Mouse (Mus musculus) layer of hippocampus, adult 9-11 months (tissue): ENCODE results near the gene Ctbp2.

ENCODE experiments used
- DNase-seq: peaks from one replicate; pipeline ENCODE4 v3.0.0; 2022

Ctbp2 gene

DNA sequence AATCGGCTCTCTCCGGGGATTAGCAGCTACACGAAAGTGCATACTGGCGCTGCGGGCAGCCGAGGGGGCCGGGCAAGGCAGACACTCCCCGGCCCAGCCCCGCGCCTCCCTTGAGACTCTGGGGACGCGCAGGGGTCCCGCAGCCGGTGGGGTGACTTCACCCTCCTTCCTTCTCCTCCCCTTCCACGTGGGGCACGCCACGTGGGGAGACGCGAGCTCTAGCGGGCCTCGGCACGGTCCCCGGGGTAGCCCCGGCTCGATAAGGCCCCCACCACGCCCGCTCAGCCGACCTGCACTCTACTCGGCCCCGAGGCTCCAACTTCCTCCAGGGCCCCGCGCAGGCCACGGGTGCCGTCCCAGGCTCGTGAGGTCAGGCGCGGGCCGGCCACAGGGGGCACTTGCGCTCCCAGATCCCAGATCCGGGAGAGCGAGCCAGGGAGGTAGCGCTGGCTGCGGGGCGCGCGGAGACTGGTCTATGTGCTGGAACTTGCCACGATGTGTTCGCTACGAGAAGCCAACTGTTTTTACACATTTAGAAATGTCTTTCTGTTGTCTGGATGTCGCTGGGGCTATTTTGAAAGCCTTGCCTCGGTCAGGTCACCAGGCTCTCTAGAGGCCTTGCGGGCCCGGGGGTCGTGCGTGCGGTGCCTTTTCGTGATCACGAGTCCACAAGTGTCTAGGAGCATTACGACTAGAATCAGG lies at the start of gene Ctbp2:
Gene Ctbp2 (minus strand): TSS at position 356 of the 702 bp plus-strand sequence.
- DNase-seq: peak; percentile 61

DNA sequence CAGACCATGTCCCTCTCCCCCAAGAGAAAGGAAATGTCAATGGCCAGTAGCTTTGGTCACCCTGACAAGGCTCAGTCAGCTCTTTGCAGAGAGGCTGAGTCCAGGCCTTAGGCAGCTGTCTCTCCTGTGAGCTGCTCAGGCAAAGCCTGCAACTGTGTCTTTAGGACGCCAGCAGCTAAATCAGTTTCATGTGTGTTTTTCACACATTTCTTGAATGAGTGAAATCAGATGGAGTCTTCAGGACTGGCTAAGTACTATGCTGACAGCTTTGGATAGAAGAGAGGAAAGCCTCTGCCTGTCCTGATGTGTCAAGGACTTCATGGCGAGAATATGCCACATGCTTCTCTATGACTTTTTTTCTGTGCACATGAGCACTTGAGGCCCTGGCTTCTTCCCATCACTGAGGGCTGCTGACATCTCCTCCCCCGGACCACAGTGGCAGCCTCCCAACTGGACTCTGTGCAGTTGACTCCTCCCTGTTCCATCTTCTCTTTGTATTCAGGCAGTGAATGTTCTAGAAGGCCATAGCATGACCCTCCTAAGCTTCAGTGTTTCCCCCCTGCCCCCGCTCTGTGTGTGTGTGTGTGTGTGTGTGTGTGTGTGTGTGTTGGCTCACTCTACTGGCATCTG lies 47.4 kb upstream of the Ctbp2 start:
- DNase-seq: no peak

DNA sequence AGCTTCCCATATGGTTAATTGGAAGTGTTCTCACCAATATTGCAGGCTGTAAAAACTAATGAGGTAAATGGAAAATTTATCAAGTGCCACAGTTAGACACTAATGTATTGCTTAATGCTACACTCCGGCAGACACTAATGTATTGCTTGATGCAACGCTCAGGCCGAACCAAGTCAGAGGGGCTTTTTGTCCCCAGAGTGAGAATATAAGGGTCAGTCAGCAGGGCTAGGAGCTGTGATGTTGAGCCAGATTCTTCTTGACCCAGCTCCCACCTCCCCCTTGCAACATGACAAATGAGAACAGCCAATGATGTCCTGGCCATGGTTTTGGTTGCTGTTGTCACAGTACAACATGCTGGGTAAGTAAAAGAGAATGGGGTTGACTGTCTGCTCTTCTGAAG lies 44.8 kb upstream of the Ctbp2 start:
- no peak for DNase-seq

DNA sequence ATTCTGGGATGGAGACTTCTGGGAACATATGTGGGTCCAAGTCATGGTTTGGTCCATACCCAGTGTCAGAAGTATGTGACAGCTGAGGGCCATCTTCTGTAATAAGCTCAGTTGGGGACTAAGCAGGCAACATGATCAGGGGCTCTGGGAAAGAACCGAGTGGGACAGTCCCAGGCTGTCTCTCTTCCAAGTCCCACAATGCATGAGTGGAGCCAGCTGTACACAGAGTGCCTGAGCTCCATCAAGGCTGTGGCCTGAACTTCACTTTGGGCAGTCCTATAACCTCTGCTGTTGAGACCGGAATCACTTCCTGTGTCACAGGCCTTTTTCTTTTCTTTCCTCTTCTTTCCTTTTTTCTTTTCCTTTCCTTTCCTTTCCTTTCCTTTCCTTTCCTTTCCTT lies 43.7 kb upstream of the Ctbp2 start:
- DNase-seq: no peak

DNA sequence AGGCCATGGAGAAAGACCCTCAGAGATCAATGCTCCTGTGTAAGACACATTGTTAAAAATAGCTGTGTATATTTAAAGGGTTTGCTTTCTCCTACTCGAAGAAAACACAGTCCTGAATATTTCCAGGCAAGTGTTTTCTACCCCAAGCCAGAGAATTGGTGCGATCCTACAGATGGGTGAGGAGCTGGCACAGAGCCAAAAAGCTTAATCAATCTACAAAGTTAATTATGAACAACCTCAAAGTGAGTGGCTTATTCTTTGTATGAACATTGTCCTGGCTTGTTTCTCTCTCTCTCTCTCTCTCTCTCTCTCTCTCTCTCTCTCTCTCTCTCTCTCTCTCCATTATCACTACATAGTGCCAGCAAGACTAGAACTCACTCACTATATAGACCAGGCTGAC lies 40.6 kb upstream of the Ctbp2 start:
- DNase-seq: no peak

DNA sequence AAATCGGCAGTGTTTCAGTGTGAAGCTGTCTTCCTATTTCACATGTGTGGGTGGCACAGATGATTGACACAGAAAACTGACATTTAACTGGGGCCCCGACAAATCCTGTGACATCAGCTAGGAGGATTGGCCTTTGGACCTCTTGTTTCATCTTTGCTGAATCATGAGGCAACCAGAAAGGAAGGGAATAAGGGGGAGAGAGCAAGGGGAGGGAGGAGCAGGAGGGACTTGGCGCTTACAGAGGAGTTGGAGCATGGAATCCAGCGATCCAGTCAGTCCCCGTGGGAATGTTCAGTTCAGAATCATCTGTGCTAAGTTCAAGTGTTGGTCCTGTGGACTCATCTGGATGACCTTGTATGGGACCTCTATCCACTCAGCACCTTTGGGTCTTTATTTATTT lies 38.9 kb upstream of the Ctbp2 start:
- no peak for DNase-seq

DNA sequence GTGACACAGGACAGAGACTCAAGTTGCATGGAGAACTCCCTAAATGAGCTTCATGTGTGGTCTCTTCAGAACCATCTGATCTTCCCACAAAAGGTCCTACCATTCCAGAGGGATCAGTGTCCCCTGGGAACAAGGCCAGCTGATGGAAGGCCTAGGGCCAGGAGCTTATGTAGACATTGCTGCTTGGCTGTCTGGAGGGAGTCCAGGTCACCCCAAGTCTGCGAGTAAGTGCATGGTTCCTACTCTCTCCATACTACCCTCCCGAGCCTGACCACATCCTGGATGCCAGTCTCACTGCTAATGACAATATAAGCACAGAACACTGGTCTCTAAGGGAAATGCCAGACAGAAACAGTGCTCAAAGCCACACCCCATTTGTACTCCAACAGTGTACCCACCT lies 38.0 kb upstream of the Ctbp2 start:
- no peak for DNase-seq

DNA sequence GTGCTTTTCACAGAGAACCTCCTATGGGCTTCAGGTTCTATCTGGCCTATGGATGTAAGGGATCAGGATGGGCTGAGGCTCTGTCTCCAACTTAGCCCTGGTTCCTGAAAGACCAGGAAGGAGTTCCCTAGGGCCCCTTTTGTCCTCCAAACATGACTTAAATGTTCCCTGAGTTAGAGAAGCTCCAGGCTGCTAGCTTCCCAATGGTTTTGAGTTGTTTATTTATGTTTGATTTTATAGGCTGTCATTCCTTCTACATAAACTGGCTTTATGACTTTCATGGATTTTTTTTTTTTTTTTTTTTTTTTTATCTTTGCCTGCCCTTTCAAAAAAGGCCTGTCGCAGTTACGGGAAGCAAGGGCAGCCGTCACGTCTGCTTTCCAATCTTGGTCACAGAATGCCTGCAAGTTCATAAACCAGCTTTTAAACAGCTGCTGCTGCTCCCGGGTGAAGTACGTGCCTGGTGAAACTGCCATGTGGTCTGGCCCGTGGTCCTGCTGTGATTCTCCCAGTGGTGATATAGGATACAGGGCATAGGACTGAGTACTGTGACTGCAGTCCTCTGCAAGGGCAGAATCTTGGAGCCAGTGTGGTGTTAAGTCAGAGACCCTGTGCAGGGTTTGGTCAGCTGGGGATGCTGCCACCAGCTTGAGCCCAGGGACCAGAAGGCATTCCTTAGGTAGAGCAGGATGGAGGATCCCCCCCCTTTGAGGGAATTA lies 37.4 kb upstream of the Ctbp2 start:
- DNase-seq: no peak

DNA sequence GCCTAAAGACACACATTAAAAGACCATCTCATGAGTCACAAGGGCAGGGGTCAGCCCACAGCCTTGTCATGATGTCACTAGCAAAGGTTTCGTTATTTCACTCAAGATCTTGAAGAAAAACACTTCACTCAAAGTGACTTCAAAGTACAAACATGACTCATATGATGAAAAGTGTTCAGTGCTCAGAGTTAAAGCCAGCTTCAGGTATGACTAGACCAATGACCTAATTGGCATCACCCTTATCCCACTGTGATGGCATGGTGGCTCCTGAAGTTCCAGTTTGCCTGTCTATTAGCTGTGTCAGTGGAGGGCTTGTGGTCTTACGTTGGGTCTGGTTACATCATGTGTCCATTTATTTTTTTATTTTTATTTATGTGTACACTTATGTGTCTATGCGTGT lies 35.4 kb upstream of the Ctbp2 start:
- no peak for DNase-seq

DNA sequence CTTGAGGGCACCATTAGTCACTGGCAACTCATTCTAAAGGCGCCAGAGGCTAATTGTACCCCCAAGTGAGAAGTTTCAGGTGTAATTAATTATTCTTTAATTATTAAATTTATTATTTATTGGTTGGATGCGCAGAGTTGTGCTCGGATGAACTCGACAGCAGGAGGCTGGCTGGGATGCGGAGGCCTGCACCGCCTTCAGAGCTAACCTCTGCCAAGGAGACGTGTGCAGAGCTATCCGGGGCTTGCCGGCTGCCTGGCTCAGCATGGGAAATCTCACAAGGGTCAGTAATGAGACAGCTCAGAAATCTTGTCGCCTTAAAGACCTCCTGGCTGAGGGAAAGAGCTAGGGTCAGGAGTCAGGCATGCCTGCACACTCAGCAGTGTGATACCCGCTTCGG lies 31.5 kb upstream of the Ctbp2 start:
- no peak for DNase-seq

DNA sequence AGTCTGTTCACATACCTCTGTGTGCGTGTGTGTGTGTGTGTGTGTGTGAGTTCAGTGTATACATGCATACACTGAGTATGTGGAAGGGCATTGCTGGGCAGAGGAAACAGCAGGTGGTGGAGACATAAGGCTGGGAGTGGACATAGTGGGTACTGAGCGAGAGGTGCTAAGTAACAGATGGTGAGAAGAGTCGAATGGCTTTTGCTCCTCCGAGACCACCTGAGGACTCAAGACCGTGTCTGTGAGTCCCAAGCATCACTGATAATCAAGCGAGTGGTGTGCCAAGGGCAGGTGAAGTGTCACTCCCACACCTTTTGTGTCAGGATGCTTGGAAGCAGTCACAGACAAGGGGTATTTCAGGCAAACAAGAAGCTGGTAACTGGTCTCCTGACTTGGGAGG lies 30.7 kb upstream of the Ctbp2 start:
- no peak for DNase-seq

DNA sequence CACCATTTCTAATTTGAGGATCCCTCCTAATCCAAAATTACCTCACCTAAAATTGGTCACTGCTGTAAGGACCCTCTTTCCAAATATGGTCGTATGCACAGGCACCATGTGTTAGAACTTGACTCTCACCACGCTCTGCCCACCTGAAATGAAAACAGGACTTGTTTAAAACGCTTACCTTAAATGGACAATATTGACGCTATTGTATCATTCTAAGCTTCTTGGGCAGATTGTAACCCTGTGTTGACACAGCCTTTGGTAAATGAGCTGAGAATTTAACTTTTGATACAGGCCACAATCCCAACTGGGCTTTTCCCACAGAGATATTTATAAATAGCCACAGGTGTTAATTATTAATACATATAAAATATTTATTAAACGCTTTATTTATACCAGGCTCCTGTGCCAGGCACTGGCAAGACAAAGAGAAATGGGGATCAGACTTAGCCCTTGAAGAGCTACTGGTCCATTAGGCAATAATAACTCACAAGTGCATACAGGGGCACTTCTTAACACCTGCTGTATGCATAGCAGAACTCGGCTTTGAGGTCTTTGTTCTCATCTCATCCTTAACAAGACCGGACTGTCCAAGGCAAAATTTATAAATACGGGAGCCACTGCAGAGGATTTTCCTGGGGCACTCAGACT lies 15.7 kb upstream of the Ctbp2 start:
- DNase-seq: no peak

DNA sequence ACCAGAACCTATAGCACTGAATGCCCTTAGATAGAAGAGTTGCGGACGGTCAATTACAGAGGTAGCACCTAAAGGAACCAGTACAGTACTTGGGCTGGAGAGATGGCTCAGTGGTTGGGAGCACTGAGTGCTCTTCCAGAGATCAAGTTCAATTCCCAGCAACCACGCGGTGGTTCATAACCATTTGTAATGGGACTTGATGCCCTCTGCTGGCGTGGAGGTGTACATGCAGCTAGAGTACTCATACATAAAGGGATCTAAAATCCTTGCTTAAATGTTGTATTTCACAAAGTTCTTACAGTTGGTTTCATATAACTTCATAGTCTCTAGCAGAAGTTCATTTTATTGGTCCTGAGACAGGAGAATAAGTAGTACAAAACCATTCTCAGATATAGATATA lies 9.4 kb upstream of the Ctbp2 start:
- no peak for DNase-seq

DNA sequence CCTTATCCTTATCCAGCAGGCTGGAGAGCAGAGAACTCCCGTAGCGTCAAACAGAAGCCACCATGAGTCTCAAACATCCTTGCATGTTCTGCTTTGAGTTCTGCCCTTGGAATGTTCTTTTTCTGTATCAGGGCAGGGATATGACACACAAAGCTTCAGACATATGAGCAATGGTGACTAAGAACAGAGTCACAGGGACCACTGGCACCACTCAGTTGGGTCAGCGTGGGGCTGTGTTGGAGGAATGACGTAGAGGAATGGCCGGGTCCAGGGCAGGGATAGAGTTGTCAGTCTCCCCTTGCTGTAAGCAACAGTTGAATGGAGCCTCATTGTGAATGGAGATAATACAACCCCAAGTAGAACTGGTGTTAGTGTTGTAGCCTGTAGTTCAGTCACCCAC lies 8.5 kb upstream of the Ctbp2 start:
- DNase-seq: no peak

DNA sequence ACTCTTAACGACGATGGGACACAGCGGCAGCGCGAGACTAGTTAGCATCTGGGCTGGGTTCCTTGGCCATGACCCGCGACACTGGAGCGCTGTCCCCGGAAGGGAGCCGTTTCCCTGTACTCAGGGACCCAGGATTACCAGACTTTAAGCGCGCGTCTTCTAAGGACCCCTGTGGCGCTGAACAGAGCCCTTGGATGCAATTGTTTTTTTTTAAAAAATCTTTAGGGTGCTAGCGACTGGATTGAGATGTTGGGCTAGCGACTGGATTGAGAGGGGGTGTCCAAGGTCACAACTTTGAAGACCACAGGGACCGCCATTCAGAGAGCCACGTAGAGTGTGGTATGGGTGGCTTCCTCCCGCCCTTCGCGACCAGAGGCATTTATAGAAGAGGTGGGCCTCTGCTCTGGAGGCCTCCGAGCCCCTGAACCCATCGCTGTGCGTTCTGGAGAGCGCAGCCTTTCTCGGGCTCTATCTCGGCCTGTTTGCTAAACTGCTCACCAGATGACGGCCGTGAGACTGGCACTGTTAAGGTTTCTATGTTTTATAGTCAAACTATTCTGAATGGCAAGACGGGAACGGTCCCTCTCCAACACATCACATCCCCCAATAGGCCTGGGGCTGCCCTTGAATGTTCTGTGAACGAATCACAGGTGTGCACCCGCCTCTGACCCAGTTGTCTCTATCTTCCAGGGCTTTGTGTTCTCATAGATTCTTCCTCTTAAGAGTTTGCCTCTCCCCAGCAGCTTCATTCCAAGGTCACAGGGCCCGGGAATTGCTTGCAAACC lies 739 bp upstream of the Ctbp2 start:
- DNase-seq: no peak

DNA sequence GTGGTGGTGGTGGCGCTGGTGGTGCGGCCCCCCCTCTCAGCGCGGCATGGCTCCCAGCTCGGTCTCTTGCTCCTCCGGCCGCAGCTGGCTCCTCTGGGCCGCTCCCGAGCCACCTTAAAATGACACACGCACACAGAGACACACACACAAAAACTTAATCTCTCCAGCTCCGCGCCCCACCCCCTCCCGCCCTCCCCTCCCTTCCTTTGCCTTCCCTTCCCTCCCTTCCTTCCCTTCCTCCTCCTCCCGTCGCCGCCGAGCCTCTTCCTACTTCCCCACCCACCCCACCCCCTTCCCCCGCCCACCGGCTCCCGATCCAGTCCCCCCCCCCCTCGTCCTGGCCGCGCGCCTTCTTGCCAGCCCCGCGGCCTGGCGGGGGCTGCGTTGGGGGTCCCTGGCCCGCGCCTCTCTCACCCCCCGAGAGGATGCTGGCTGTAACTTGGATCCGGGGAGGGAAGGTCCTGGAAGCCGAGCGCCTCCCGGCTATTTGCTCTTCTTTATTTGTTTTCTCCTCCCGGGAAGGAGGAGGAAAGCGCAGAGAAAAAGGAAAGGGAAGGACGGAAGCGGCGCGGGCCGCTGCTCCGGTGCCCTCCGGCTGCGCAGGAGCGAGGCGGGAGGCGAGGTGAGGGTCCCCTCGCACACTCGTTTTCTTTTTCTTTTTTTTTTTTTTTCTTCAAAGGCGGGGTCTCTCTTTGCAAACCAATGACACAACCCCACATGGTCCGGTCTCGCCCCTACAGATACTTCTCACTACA lies 733 bp downstream of the Ctbp2 start, which contains the start of gene Fgfr2:
Gene Fgfr2 (minus strand): TSS at position 107 of the 755 bp plus-strand sequence.
- peak; percentile 26 for DNase-seq

DNA sequence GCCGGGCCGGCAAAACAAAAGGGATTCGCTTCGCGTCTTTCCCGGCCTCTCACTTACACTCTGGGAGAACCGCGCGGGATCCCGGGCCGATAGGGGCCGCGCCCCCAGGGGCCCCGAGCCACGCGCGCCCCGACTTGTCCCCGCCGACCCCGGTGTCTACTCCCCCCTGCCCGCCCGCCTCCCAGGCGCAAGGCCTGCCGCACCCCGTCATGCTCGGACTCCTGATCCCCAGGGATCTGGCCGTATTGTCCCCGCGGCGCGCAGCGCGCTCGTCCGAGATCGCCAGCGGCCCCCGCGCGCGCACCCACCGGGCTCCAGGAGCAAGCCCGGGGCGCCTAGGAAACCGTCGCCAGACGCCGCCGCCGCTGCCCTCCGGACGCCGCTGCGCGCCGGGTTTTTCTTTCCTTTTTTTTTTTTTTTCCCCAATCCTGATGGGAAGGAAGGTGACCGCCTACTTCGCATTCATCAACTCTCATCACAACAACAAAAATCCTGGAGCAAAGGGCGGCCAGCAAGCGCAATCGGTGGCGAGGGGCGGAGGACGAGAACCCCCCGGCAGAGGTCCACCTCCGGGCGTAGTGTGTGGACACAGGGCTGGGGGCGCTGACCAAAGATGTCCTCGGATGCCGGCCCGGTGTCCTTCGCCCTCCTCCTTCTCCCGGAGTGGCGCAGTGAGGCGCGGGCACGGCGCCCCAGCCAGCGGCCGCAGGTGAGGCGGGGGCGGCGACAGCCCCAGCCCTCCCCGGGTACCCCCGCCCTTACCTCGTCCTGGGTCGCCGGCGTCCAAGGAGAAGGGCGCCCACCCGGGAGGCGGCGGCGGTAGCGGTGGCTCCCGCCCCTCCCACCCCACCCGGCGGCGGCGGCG lies 1.5 kb downstream of the Ctbp2 start:
- DNase-seq: peak; percentile 15

DNA sequence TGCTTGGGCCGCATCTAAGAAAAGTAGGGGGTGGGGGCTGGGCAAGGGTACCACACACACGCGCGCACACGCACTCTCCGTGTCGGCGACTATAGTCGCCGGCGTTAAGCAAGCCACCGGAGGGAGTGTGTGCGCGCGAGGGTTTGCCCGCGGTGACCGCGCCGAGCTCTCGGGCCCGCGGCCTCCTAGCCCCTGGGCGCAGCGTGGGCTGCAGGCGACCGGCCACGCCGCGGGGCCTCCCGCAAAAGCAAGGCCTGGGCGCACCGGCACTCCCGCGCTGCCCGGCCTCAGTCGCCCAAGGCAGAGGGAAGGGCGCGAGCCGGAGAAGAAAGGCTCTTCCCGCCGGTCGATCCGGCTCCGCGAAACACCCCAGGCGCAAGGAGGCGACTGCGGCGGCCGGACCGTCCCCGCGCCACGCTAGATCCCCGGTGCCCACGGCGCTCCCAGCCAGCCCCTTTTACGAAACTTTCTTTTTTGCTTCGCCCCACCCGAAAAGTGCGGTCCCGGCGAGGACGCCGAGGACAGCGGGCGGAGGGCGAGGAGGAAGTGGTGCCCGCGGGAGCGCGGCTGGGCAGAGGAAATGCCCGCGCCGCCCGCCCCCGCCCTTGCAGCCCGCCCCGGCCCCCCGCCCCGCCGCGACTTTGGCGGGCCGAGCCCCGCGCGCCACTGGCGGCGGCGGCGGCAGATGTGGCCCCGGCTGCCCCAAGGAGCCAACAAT lies 2.3 kb downstream of the Ctbp2 start:
- DNase-seq: no peak

DNA sequence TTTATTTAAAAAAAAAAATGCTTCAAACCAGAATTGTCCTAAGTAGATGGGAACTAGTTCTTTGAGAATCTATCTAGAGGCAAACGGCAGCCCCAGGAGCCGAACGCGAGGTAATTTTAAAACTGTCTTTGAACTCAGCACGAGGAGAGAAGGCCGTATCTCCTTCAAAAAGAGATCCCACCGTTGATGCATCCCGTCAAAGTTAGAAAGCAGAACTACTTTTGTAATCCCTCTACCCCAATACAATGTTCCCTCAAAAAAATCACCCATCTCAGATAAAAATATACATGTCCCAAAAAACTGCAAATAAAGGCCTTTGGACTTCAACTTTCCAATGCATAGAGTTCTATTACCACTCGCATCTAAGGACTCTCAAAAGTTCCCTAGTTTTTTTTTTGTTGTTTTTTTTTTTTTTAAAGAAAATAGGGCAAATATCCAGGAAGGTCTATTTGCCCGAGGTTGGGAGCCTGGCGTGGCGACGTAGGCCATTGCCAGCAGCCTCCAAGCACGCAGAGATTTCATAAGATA lies 3.0 kb downstream of the Ctbp2 start:
- DNase-seq: no peak

DNA sequence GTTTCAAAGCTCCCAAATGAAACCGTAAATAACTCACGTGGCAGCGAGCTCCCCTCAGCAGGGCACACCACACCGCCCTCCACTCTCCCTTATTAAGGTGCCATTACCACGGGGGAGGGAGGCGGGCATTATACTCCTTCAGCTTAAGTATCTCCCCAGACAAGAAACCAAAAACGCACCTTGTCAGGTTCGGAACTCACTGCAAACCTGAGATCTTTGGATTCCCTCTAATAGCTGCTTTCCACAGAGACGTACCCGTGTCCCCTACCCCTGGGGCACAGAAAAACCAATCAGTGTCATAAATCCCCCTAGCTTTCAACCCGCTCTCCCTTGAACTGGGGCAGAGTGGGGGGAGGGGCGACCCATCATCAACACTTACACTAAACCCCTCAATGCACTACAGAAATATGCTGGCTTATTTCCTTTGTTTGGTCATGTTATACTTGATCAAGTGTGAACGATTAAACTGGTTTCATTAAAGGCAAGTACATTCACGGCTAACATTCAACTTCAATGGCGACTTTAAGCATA lies 3.9 kb downstream of the Ctbp2 start:
- no peak for DNase-seq
